Mouse (Mus musculus) hindbrain, postnatal 0 days (tissue): ENCODE measurements around the gene Gm8882. TPM values are rescaled to one million over a fixed set of nuclear protein-coding genes. Genes with fewer than 3 reads are reported as not detected.
"Not testable (repeated sequence)": the region's sequence is repeated elsewhere in the genome, so short reads cannot be mapped to it uniquely, and the experiment has no call there.

Experiments used
- ATAC-seq: fragments of 200-750 bp; cut with Nextera tagmentation; 2 replicates; pipeline ENCODE4 v1.8.0; 2017; ENCODE audit warnings: mild to moderate bottlenecking, moderate TSS enrichment, moderate library complexity
- DNase-seq: peaks from one replicate; pipeline ENCODE4 v3.0.0-alpha.2; 2015; ENCODE audit warnings: low spot score
- H3K27ac ChIP-seq: fragments of 300-500 bp; sonication (generic); 2 replicates; pipeline ENCODE4 v1.5.1; 2014; ENCODE audit warnings: mild to moderate bottlenecking
- H3K27me3 ChIP-seq: fragments of 300-500 bp; sonication (generic); 2 replicates; pipeline ENCODE4 v1.6.1; 2014; ENCODE audit warnings: low read length, mixed read lengths; ENCODE audit not compliant: insufficient read depth
- H3K36me3 ChIP-seq: fragments of 300-500 bp; sonication (generic); 2 replicates; pipeline ENCODE4 v1.6.1; 2014; ENCODE audit warnings: low read length, mixed read lengths; ENCODE audit not compliant: insufficient read depth
- H3K4me1 ChIP-seq: fragments of 300-500 bp; sonication (generic); 2 replicates; pipeline ENCODE4 v1.6.1; 2014; ENCODE audit warnings: antibody characterized with exemption, low read length, mixed read lengths; ENCODE audit not compliant: insufficient read depth
- H3K4me2 ChIP-seq: fragments of 300-500 bp; sonication (generic); 2 replicates; pipeline ENCODE4 v1.6.1; 2014; ENCODE audit warnings: low read depth, mild to moderate bottlenecking, low read length, moderate library complexity, mixed read lengths
- H3K4me3 ChIP-seq: fragments of 300-500 bp; sonication (generic); 2 replicates; pipeline ENCODE4 v1.5.1; 2014; ENCODE audit warnings: low read length
- H3K9ac ChIP-seq: fragments of 300-500 bp; sonication (generic); replicated peaks from 2 replicates; pipeline ENCODE4 v1.6.1; 2014; ENCODE audit warnings: mild to moderate bottlenecking, low read length, moderate library complexity, mixed read lengths
- H3K9me3 ChIP-seq: fragments of 300-500 bp; sonication (generic); 2 replicates; pipeline ENCODE4 v1.6.1; 2016; ENCODE audit warnings: low read length, mixed read lengths
- WGBS: fragments of 180-500 bp; shearing (Covaris S2); extraction: QIAGEN DNeasy Blood & Tissue Kit; methylation state at CpG from one replicate; pipeline ENCODE4 v1.1.7; 2014; 5-methylcytosine and 5-hydroxymethylcytosine counted together
- polyA plus RNA-seq: library from polyadenylated mRNA; unstranded; fragments of >200 nt; fragmentation: Nextera tagmentation; extraction: Ambion mirVana; gene quantifications from 2 replicates; pipeline ENCODE4 v1.2.1, GENCODE M21; 2015
- total RNA-seq: library from RNA; depleted of rRNA; stranded (reverse); fragments of >200 nt; gene quantifications from 2 replicates; pipeline ENCODE4 v1.2.3, GENCODE M21; 2014; rRNA removed

The Gm8882 gene
- not detected in 2 replicates for total RNA-seq
- not detected in 2 replicates for polyA plus RNA-seq

DNA sequence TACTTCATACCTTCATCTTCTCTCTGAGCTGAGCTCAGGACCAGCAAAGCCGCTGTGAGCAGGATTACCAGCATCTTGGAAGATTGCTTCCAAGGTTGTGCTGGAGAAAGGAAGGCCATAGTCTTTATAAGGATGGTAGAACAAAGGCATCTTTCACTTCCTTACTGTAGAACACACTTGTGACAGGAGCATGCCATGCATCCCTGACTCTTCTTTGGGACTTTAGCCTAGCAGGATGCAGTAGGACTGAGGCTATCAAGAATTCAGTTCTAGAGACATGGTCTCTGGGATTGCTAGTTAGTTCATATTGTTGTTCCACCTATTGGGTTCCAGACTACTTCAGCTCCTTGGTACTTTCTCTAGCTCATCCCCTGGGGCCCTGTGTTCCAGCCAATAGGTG, at the start of gene Gm8882:
Gm8882 (minus strand) TSS at position 101 of the 400 bp plus-strand sequence.
- H3K27ac ChIP-seq, H3K4me1 ChIP-seq, DNase-seq, H3K9ac ChIP-seq, ATAC-seq, H3K27me3 ChIP-seq, H3K4me2 ChIP-seq, H3K9me3 ChIP-seq, H3K36me3 ChIP-seq, H3K4me3 ChIP-seq: not testable (repeated sequence)
- WGBS: 72% methylated on average over 1 of the region's 1 CpGs

DNA sequence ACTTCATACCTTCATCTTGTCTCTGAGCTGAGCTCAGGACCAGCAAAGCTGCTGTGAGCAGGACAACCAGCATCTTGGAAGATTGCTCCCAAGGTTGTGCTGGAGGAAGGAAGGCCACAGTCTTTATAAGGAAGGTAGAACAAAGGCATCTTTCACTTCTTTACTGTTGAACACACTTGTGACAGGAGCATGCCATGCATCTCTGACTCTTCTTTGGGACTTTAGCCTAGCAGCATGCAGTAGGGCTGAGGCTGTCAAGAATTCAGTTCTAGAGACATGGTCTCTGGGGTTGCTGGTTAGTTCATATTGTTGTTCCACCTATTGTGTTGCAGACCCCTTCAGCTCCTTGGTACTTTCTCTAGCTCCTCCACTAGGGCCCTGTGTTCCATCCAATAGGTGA, 49.3 kb downstream of the Gm8882 start, which contains the start of gene Prpmp5:
Prpmp5 (minus strand) TSS at position 101 of the 400 bp plus-strand sequence.
- not testable (repeated sequence) for H3K27me3 ChIP-seq, H3K4me1 ChIP-seq, ATAC-seq, H3K27ac ChIP-seq, H3K4me2 ChIP-seq, H3K36me3 ChIP-seq, H3K4me3 ChIP-seq, H3K9ac ChIP-seq, H3K9me3 ChIP-seq, DNase-seq

Other genes with a start within 250 kb of the Gm8882 start
- not detected in 2 replicates for gene Prb1, start 153.6 kb downstream of the Gm8882 start, total RNA-seq
- not detected in 2 replicates for gene Prb1, start 153.6 kb downstream of the Gm8882 start, polyA plus RNA-seq
- not detected in 2 replicates for gene Prpmp5, start 49.4 kb downstream of the Gm8882 start, total RNA-seq
- not detected in 2 replicates for gene Prpmp5, start 49.4 kb downstream of the Gm8882 start, polyA plus RNA-seq
- not detected in 2 replicates for gene Prh1, start 205.7 kb upstream of the Gm8882 start, total RNA-seq
- not detected in 2 replicates for gene Prh1, start 205.7 kb upstream of the Gm8882 start, polyA plus RNA-seq
- gene Prp2, start 231.8 kb upstream of the Gm8882 start, total RNA-seq: not detected in 2 replicates
- not detected in 2 replicates for gene Prp2, start 231.8 kb upstream of the Gm8882 start, polyA plus RNA-seq